Mouse (Mus musculus) liver, embryonic 11.5 days (tissue): ENCODE measurements around the gene Neurod1. TPM values are rescaled to one million over a fixed set of nuclear protein-coding genes. Genes with fewer than 3 reads are reported as not detected.

Experiments used
- ATAC-seq: fragments of 200-750 bp; cut with Nextera tagmentation; replicated peaks from 2 replicates; pipeline ENCODE4 v1.8.0; 2017; ENCODE audit warnings: moderate number of reproducible peaks, mild to moderate bottlenecking, moderate TSS enrichment, moderate library complexity; ENCODE audit not compliant: low FRiP score
- DNase-seq: peaks from one replicate; pipeline ENCODE4 v3.0.0-alpha.2; 2017; ENCODE audit warnings: low spot score
- H3K27ac ChIP-seq: fragments of 300-500 bp; sonication (generic); 2 replicates; pipeline ENCODE4 v1.5.1; 2014; ENCODE audit warnings: mild to moderate bottlenecking, low read depth, low read length, control low read depth
- H3K27me3 ChIP-seq: fragments of 300-500 bp; sonication (generic); replicated peaks from 2 replicates; pipeline ENCODE4 v1.6.1; 2014; ENCODE audit warnings: low read length, mixed read lengths; ENCODE audit not compliant: control insufficient read depth, insufficient read depth
- H3K36me3 ChIP-seq: fragments of 300-500 bp; sonication (generic); 2 replicates; pipeline ENCODE4 v1.6.1; 2014; ENCODE audit warnings: mild to moderate bottlenecking, low read length, moderate library complexity, mixed read lengths; ENCODE audit not compliant: control insufficient read depth, insufficient read depth
- H3K4me1 ChIP-seq: fragments of 300-500 bp; sonication (generic); replicated peaks from 2 replicates; pipeline ENCODE4 v1.6.1; 2014; ENCODE audit warnings: low read length, mixed read lengths; ENCODE audit not compliant: control insufficient read depth, insufficient read depth
- H3K4me2 ChIP-seq: fragments of 300-500 bp; sonication (generic); 2 replicates; pipeline ENCODE4 v1.6.1; 2014; ENCODE audit warnings: mild to moderate bottlenecking, control low read depth, moderate library complexity
- H3K4me3 ChIP-seq: fragments of 300-500 bp; sonication (generic); 2 replicates; pipeline ENCODE4 v1.5.1; 2014; ENCODE audit warnings: low read depth, low read length, control low read depth
- H3K9ac ChIP-seq: fragments of 300-500 bp; sonication (generic); 2 replicates; pipeline ENCODE4 v1.6.1; 2014; ENCODE audit warnings: low read depth, low read length, control low read depth
- H3K9me3 ChIP-seq: fragments of 300-500 bp; sonication (generic); 2 replicates; pipeline ENCODE4 v1.6.1; 2016; ENCODE audit warnings: low read length, inconsistent platforms, mixed read lengths; ENCODE audit not compliant: control insufficient read depth
- WGBS: fragments of 180-500 bp; shearing (Covaris S2); extraction: QIAGEN DNeasy Blood & Tissue Kit; methylation state at CpG from one replicate; pipeline ENCODE4 v1.1.7; 2014; 5-methylcytosine and 5-hydroxymethylcytosine counted together
- polyA plus RNA-seq: library from polyadenylated mRNA; unstranded; fragments of >200 nt; fragmentation: Nextera tagmentation; extraction: Ambion mirVana; gene quantifications from 2 replicates; pipeline ENCODE4 v1.2.1, GENCODE M21; 2014

Neurod1 gene
- polyA plus RNA-seq, result 0.10 TPM in 2 replicates

DNA sequence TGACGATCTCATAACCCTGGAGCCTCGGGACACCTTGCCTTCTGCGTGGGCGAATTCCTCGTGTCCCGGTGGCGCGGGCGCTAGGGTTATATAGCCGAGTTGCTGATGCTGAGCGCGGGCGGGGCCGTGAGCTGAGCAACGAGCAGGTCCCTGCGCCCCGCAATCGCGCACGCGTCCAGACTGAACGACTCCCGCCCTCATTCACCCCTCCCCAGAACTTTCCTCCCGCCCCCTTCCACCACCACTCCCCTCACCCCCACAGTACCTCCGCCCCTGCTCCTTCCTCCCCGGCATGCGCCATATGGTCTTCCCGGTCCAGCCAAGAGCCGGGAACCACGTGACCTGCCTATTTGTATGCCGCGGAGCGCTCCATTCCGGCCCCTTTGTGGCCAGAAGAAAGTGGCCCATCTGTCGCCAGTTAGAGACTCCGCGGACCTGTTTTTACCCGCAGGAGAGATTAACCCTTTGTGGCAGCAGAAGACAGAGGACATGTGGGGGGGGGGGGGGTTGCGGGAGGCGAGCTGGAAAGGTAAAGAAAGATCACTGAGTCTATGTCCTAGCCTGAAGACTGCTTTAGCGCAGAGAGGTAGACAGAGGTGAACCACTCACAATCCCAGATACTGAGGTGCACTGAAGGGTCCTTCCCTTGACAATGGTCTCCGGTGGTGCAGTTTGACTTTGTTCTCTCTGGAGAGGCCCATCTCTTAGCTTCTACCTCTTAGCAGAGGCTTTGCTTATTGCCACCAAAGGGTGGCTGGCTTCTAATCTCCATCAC, at the start of gene Neurod1, which contains the start of gene Cerkl:
TSS of gene Neurod1 (minus strand) at position 177 of the 775 bp plus-strand sequence.
TSS of gene Cerkl (minus strand) at position 211 of the 775 bp plus-strand sequence.
- Histone ChIP-seq H3K4me1 (no peaks in the 10 kb centered on the region), H3K9me3 (no peaks in the 10 kb centered on the region), H3K27me3 (peaks cover 73% of the 10 kb centered on the region), H3K4me2 (peak within 1 kb of the TSS; percentile 56), H3K9ac (no peak within 1 kb of the TSS), H3K36me3 (no peaks in the 10 kb centered on the region), H3K27ac (no peak within 1 kb of the TSS), H3K4me3 (peak within 1 kb of the TSS; percentile 36)
- WGBS, result 3% methylated on average over 41 of the region's 42 CpGs
- peak; percentile 46 for DNase-seq
- ATAC-seq, result no peak

DNA sequence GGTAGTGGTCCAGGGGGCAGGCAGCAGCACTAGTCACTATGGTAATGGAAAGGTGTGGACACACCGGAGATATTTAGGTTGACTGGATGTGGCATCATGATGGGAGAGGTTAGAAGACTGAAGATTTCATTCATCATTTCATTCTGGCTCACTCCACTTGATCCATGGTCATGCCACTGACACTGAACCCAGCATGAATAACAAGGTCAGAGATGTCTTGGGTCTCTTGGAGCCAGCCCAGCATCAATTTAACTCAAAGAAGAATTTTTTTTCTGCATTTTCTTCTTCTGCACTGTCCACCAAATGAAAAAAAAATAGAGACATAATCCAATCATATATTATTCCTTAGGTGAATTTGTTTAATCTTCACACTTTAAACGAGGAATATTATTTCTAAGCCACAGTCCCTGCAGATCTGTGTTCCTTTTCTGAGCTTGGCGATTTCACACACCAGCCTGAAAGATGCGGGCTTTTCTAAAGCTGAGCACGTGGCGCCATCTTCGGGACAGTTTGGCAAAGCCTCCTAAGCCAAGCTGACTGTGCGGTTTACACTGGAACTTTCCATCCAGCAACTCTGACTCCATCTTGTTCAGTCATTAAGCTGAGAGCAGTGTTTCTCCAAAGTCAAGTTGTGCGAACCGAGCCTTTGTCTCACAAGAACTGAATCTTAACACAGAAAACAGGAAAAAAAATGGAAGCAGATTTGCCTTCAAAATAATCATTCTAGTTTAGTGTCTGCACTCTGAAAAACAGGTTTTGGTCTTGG, 42.6 kb upstream of the Neurod1 start:
- H3K27me3 ChIP-seq, result no peaks in the 10 kb centered on the region
- no peak overlapping the region for H3K4me3 ChIP-seq
- H3K9ac ChIP-seq, result no peak overlapping the region
- no peak for ATAC-seq
- peak; percentile 44 for DNase-seq
- 26% methylated on average over 10 of the region's 10 CpGs for WGBS
- H3K4me2 ChIP-seq, result no peak overlapping the region
- H3K27ac ChIP-seq, result no peak overlapping the region
- H3K36me3 ChIP-seq, result no peaks in the 10 kb centered on the region
- no peaks in the 10 kb centered on the region for H3K9me3 ChIP-seq
- H3K4me1 ChIP-seq, result no peaks in the 10 kb centered on the region

DNA sequence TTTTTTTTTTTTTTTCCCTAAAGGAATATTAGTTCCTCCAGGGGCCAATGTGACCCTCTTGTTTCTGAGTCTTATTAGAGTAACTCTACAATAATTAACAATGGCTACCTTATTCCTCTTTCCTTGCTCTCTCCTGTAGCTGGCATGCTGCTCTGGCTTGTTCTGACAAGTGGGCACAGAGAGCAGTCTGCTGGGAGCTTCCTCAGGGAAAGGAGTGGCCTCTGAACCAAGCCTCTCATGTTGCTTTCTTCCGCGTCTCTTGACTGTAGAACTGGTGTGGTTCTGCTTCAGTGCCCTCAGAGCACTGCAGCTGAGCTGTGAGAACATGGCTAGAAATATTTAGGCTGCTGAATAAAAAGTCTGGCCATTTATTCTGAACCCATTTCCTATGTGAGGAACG, 28.6 kb upstream of the Neurod1 start:
- H3K27me3 ChIP-seq, result no peaks in the 10 kb centered on the region
- H3K4me2 ChIP-seq, result no peak overlapping the region
- no peak for DNase-seq
- H3K9ac ChIP-seq, result no peak overlapping the region
- H3K4me3 ChIP-seq, result no peak overlapping the region
- H3K4me1 ChIP-seq, result no peaks in the 10 kb centered on the region
- H3K36me3 ChIP-seq, result no peaks in the 10 kb centered on the region
- no peaks in the 10 kb centered on the region for H3K9me3 ChIP-seq
- WGBS, result 73% methylated on average over 3 of the region's 3 CpGs
- ATAC-seq, result no peak
- H3K27ac ChIP-seq, result no peak overlapping the region

DNA sequence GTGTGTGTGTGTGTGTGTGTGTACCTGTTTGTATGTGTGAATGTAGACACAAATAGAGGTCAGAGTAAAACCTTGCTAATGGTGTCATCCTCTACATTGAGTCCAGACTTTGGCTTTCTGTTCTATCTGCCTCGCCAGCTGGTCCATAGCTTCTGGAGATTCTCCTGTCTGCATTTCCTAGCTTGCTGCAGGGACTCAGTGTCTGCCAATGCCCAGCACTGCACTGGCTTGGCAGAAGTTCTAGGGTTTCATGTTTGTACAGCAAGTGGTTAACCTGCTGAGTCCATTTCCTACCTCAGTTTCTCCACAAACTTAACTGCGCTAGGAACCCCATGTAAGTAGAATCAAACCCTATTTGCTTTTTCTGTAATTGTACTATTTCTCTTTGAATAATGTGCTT, 26.0 kb upstream of the Neurod1 start:
- H3K4me2 ChIP-seq, result no peak overlapping the region
- no peak overlapping the region for H3K9ac ChIP-seq
- DNase-seq (no peak), ATAC-seq (no peak)
- H3K27ac ChIP-seq, result no peak overlapping the region
- WGBS, result 88% methylated on average over 2 of the region's 2 CpGs
- no peaks in the 10 kb centered on the region for H3K9me3 ChIP-seq
- H3K4me1 ChIP-seq, result no peaks in the 10 kb centered on the region
- no peaks in the 10 kb centered on the region for H3K36me3 ChIP-seq
- H3K27me3 ChIP-seq, result no peaks in the 10 kb centered on the region
- no peak overlapping the region for H3K4me3 ChIP-seq

DNA sequence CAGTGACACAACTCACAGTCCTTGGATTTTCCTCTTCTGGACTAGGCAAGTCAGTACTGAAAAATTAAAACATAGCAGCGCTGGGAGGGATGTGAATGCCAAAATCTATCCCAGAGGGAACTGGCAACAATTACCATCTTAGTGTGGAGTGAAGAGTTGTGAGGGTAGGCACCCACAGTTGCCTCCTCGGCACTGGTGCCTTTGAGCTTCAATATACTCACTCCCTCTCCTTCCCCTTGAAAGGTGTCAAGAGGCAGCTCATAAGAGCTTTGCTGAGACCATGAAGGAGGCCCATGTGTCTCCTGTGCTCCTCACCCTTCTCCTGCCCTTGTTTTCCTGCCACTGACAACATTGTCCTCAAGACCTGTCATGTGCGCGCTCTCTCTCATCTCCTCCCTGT, 5.9 kb upstream of the Neurod1 start:
- H3K27ac ChIP-seq, result no peak overlapping the region
- H3K4me1 ChIP-seq, result no peaks in the 10 kb centered on the region
- no peak overlapping the region for H3K4me2 ChIP-seq
- WGBS, result 85% methylated on average over 4 of the region's 4 CpGs
- DNase-seq (no peak), ATAC-seq (no peak)
- no peak overlapping the region for H3K9ac ChIP-seq
- no peaks in the 10 kb centered on the region for H3K9me3 ChIP-seq
- peaks cover 34% of the 10 kb centered on the region for H3K27me3 ChIP-seq
- H3K36me3 ChIP-seq, result no peaks in the 10 kb centered on the region
- no peak overlapping the region for H3K4me3 ChIP-seq

DNA sequence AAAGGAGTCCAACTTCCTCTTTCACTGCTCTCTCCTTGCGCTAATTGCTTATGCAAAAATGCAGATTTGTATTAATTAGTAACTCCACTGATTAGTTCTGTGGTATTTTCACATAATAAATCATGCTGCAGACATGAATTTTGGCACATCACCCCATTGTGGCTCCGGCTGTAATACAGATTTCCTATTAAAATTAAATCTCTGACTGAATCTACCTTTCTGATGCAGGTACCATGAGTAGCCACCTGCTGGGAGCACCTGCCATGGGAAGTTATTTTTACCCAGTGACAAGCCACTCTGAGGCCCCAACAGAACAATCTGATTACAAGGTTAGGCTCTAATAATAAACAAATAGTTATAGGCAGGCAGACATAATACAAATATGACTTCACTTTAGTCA, 5.3 kb upstream of the Neurod1 start:
- no peak overlapping the region for H3K27ac ChIP-seq
- no peak overlapping the region for H3K4me2 ChIP-seq
- ATAC-seq, result no peak
- H3K9ac ChIP-seq, result no peak overlapping the region
- no peaks in the 10 kb centered on the region for H3K36me3 ChIP-seq
- 70% methylated on average over 2 of the region's 2 CpGs for WGBS
- no peak overlapping the region for H3K4me3 ChIP-seq
- DNase-seq, result no peak
- H3K27me3 ChIP-seq, result peaks cover 40% of the 10 kb centered on the region
- no peaks in the 10 kb centered on the region for H3K4me1 ChIP-seq
- no peaks in the 10 kb centered on the region for H3K9me3 ChIP-seq

DNA sequence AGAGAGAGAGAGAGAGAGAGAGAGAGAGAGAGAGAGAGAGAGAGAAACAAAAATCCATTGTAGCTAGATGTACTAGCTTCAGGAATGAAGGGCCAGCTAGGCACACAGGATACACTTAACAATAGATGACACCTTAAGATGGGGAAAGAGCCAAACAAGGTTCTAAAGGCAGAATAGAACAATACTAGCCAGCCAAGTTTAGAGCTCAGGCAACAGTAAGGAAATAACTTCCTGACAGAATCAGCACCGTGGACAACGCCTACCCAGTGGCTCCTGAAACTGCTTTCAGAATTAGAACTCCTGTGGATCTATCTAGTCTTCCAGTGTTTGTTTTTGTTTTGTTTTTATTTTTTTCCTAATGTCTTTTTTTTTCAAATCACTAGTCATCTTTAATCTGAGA, 4.0 kb upstream of the Neurod1 start:
- Histone ChIP-seq H3K4me1 (no peaks in the 10 kb centered on the region), H3K9me3 (no peaks in the 10 kb centered on the region), H3K4me3 (no peak overlapping the region), H3K27me3 (peaks cover 53% of the 10 kb centered on the region), H3K36me3 (no peaks in the 10 kb centered on the region), H3K4me2 (no peak overlapping the region), H3K9ac (no peak overlapping the region), H3K27ac (no peak overlapping the region)
- ATAC-seq, result no peak
- DNase-seq, result no peak
- WGBS, result 7% methylated on average over 2 of the region's 2 CpGs

DNA sequence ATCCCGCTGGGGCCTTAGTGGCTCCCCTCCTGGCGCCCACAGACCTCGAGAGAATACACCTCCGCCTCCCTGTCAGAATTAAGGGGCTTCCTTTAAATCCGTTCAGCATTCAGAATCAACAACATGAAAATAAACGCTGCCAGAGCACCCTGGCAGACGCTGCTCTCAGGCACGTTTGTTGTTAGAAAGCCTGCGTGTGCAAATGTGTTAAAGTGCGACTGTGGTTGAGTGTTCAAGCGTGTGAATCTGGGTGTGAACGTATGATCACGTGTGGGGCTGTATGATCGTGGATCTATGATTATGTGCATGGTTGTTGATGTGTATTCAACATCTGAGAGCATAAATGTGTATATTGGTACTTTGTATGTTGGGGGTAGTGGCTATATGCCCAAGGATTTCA, 3.6 kb upstream of the Neurod1 start:
- ATAC-seq (no peak), DNase-seq (no peak)
- Histone ChIP-seq H3K4me2 (no peak overlapping the region), H3K9me3 (no peaks in the 10 kb centered on the region), H3K9ac (no peak overlapping the region), H3K36me3 (no peaks in the 10 kb centered on the region), H3K4me1 (no peaks in the 10 kb centered on the region), H3K4me3 (no peak overlapping the region), H3K27me3 (peaks cover 57% of the 10 kb centered on the region), H3K27ac (no peak overlapping the region)
- WGBS, result 10% methylated on average over 14 of the region's 14 CpGs
